Mouse (Mus musculus) thymus, postnatal 4 days (tissue): ENCODE results near the gene Gm10377.
"Not testable (repeated sequence)": the region's sequence is repeated elsewhere in the genome, so short reads cannot be mapped to it uniquely, and the experiment has no call there.

Experiments used
- DNase-seq: peaks from one replicate; pipeline ENCODE4 v3.0.0; 2021

Gene Gm10377

GRCm38 (mm10) chr14:42797887-42798286 lies at the start of gene Gm10377:
Gm10377 (minus strand) TSS chr14:42797987.
- DNase-seq = not testable (repeated sequence)

GRCm38 (mm10) chr14:42768721-42769120 lies 29.1 kb downstream of the Gm10377 start, which contains the start of gene Gm3015:
Gm3015 (minus strand) TSS chr14:42768821.
- DNase-seq = not testable (repeated sequence)
